Mouse (Mus musculus) liver, postnatal 0 days (tissue): Measurements from ENCODE around the gene Anapc7.

Source experiments
- CTCF ChIP-seq: sonication (generic); IDR thresholded peaks from 2 replicates; pipeline ENCODE4 v1.5.1; 2016; ENCODE audit warnings: antibody characterized with exemption, low read depth
- EP300 ChIP-seq: IDR thresholded peaks from 2 replicates; pipeline ENCODE4 v1.6.1; 2016; ENCODE audit warnings: antibody characterized with exemption, low read depth, mild to moderate bottlenecking

- TF ChIP-seq EP300 (no peak), CTCF (no peak)
These were observed 29.1 kb upstream of the Anapc7 start for GRCm38 (mm10) chr5:122392227-122393004.
